Mouse (Mus musculus) liver, adult 2 months (tissue): ENCODE measurements around the gene Slc50a1. TPM values are rescaled to one million over a fixed set of nuclear protein-coding genes. Genes with fewer than 3 reads are reported as not detected.
A peak's percentile ranks its signal among the peaks of the same experiment; 100 is the strongest.

ENCODE experiments used
- DNase-seq: peaks from one replicate; pipeline ENCODE4 v3.0.0-alpha.2; 2011; ENCODE audit warnings: low read depth, low spot score; ENCODE audit errors: extremely low read depth
- H3K27ac ChIP-seq: fragments of 200-500 bp; replicated peaks from 2 replicates; pipeline ENCODE4 v1.5.1; 2012; ENCODE audit warnings: low read depth, mild to moderate bottlenecking, control low read depth, inconsistent platforms, low read length; ENCODE audit not compliant: insufficient read depth
- H3K27me3 ChIP-seq: fragments of 200-500 bp; 2 replicates; pipeline ENCODE4 v1.6.1; 2012; ENCODE audit warnings: mild to moderate bottlenecking, moderate library complexity, low read length, inconsistent platforms; ENCODE audit not compliant: control insufficient read depth, insufficient read depth
- H3K36me3 ChIP-seq: fragments of 200-500 bp; 2 replicates; pipeline ENCODE4 v1.6.1; 2012; ENCODE audit warnings: low read length, inconsistent platforms; ENCODE audit not compliant: control insufficient read depth, insufficient read depth
- H3K4me1 ChIP-seq: fragments of 200-500 bp; 2 replicates; pipeline ENCODE4 v1.6.1; 2011; ENCODE audit warnings: low read length; ENCODE audit not compliant: control insufficient read depth, insufficient read depth
- H3K4me3 ChIP-seq: fragments of 200-500 bp; 2 replicates; pipeline ENCODE4 v1.5.1; 2011; ENCODE audit warnings: low read depth, mild to moderate bottlenecking, control low read depth, low read length, moderate library complexity; ENCODE audit not compliant: insufficient read depth
- H3K79me2 ChIP-seq: fragments of 200-500 bp; 2 replicates; pipeline ENCODE4 v1.6.1; 2012; ENCODE audit warnings: inconsistent platforms, mild to moderate bottlenecking, low read length, moderate library complexity; ENCODE audit not compliant: control insufficient read depth, insufficient read depth
- H3K9ac ChIP-seq: fragments of 200-500 bp; 2 replicates; pipeline ENCODE4 v1.6.1; 2012; ENCODE audit warnings: low read depth, mild to moderate bottlenecking, control low read depth, inconsistent platforms, low read length
- CTCF ChIP-seq: fragments of 200-500 bp; IDR thresholded peaks from 2 replicates; pipeline ENCODE4 v1.5.1; 2011; ENCODE audit warnings: low read depth, low read length, control low read depth
- POLR2A ChIP-seq: fragments of 200-500 bp; IDR thresholded peaks from 2 replicates; pipeline ENCODE4 v1.6.1; 2011; ENCODE audit warnings: low read length, control low read depth; ENCODE audit not compliant: insufficient read depth; ENCODE audit errors: extremely low read depth
- WGBS: fragments of 180-500 bp; shearing (Covaris S2); methylation state at CpG from one replicate; pipeline ENCODE4 v1.1.7; 2018; 5-methylcytosine and 5-hydroxymethylcytosine counted together
- polyA plus RNA-seq: library from polyadenylated mRNA; depleted of rRNA; stranded (reverse); fragments of >200 nt; gene quantifications from 2 replicates; pipeline ENCODE4 v1.2.3, GENCODE M21; 2012
- total RNA-seq: library from RNA; depleted of rRNA; stranded (reverse); fragments of >200 nt; gene quantifications from 2 replicates; pipeline ENCODE4 v1.2.3, GENCODE M21; 2014

The Slc50a1 gene
- total and polyA plus RNA-seq, 2 experiments: 7.0 to 36.3 TPM

- WGBS: 67% methylated on average over 7 of the region's 7 CpGs
- TF ChIP-seq POLR2A: no peak
- no peak for TF ChIP-seq CTCF
- no peak for DNase-seq
- Histone ChIP-seq H3K9ac (no peak overlapping the region), H3K4me1 (peaks cover 3% of the 10 kb centered on the region; the same call in 1 of the 2 replicates), H3K4me3 (no peak overlapping the region), H3K27me3 (0 out of 2 replicates have a peak, but pooled peaks cover 2% of the 10 kb centered on the region), H3K36me3 (no peaks in the 10 kb centered on the region), H3K79me2 (no peaks in the 10 kb centered on the region), H3K27ac (no peak overlapping the region)
Measured at GRCm38 (mm10) chr3:89231345-89231744, 39.0 kb downstream of the Slc50a1 start.

DNA sequence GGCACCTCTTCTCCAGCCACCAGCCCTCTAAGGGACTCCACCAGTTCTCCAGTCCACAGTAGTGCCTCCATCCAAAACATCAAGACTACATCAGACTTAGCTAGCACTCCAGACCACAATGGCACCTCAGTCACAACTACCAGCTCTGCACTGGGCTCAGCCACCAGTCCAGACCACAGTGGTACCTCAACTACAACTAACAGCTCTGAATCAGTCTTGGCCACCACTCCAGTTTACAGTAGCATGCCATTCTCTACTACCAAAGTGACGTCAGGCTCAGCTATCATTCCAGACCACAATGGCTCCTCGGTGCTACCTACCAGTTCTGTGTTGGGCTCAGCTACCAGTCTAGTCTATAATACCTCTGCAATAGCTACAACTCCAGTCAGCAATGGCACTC lies 39.8 kb downstream of the Slc50a1 start:
- H3K4me3 ChIP-seq: no peak overlapping the region
- H3K27ac ChIP-seq: no peak overlapping the region
- no peak for TF ChIP-seq POLR2A
- TF ChIP-seq CTCF: no peak
- H3K27me3 ChIP-seq: 0 out of 2 replicates have a peak, but pooled peaks cover 2% of the 10 kb centered on the region
- 84% methylated on average over 2 of the region's 2 CpGs for WGBS
- DNase-seq: no peak
- no peak overlapping the region for H3K9ac ChIP-seq
- H3K36me3 ChIP-seq: no peaks in the 10 kb centered on the region
- H3K4me1 ChIP-seq: peaks cover 3% of the 10 kb centered on the region; the same call in 1 of the 2 replicates
- H3K79me2 ChIP-seq: no peaks in the 10 kb centered on the region

DNA sequence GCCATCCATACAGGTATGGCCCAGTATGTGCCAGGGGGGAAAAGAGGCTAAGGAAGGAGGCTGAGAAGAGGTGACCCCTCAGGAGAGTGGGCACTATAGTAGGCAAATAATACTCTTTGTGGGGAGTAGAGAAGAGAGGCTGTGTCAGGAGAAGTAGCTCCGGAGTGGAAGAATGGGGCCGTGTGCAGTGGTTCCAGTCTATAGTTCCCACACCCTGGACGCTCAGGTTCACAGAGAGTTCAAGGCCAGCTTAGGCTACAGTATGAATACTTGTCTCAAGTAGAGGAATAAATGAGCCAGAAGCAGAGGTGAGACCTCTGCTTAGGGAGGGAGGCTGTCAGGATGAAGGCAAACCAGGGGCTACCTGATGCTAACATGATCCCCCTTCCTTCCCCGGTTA lies 41.1 kb downstream of the Slc50a1 start:
- 83% methylated on average over 4 of the region's 4 CpGs for WGBS
- Histone ChIP-seq H3K4me1 (peaks cover 3% of the 10 kb centered on the region; the same call in 1 of the 2 replicates), H3K27me3 (0 out of 2 replicates have a peak, but pooled peaks cover 2% of the 10 kb centered on the region), H3K79me2 (no peaks in the 10 kb centered on the region), H3K27ac (no peak overlapping the region), H3K9ac (no peak overlapping the region), H3K36me3 (no peaks in the 10 kb centered on the region), H3K4me3 (no peak overlapping the region)
- DNase-seq: no peak
- TF ChIP-seq CTCF: no peak

- Histone ChIP-seq H3K36me3 (no peaks in the 10 kb centered on the region), H3K4me3 (peak within 1 kb of the TSS; percentile 53), H3K79me2 (no peaks in the 10 kb centered on the region), H3K27me3 (0 out of 2 replicates have a peak, but pooled peaks cover 2% of the 10 kb centered on the region), H3K4me1 (peaks cover 3% of the 10 kb centered on the region; the same call in 1 of the 2 replicates), H3K27ac (peak within 1 kb of the TSS; percentile 41; the same call in 1 of the 2 replicates), H3K9ac (peak within 1 kb of the TSS; percentile 64)
- TF ChIP-seq CTCF: no peak
- TF ChIP-seq POLR2A: no peak
- DNase-seq: no peak
- 53% methylated on average over 10 of the region's 10 CpGs for WGBS
Measured at GRCm38 (mm10) chr3:89228836-89229235, 41.5 kb downstream of the Slc50a1 start, which contains the start of gene Muc1. Muc1 (plus strand) TSS chr3:89229057.

DNA sequence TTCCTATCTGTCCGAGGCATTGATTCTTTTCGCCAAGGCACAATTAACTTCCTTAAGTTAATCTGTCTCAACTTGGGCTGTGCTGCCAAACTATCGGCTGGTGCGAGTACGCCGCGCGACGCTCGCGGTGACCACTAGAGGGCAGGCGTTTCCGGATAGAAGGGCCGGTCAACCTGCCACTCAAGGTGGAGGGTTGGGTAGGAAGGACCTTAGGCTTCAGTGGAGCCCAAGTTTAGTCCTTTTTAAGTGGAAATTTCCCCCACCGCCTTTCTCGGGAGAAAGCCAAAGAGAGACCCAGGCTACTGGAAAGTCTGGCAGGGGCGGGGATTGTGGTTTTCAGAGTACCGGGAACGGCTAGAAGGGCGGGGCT lies 42.2 kb downstream of the Slc50a1 start:
- H3K27ac ChIP-seq: peak overlapping the region; percentile 41; the same call in 1 of the 2 replicates
- H3K4me3 ChIP-seq: peak overlapping the region; percentile 53
- no peaks in the 10 kb centered on the region for H3K36me3 ChIP-seq
- 0 out of 2 replicates have a peak, but pooled peaks cover 2% of the 10 kb centered on the region for H3K27me3 ChIP-seq
- under 1% methylated on average over 20 of the region's 20 CpGs for WGBS
- peak overlapping the region; percentile 64 for H3K9ac ChIP-seq
- peak; percentile 55 for DNase-seq
- TF ChIP-seq CTCF: peak; percentile 93
- TF ChIP-seq POLR2A: no peak
- peaks cover 3% of the 10 kb centered on the region; the same call in 1 of the 2 replicates for H3K4me1 ChIP-seq
- no peaks in the 10 kb centered on the region for H3K79me2 ChIP-seq
